Mouse (Mus musculus) forebrain, embryonic 10.5 days (tissue): Measurements from ENCODE around the gene 0610010F05Rik. TPM values are rescaled to one million over a fixed set of nuclear protein-coding genes. Genes with fewer than 3 reads are reported as not detected.
"Not testable (repeated sequence)": the region's sequence is repeated elsewhere in the genome, so short reads cannot be mapped to it uniquely, and the experiment has no call there.

Source experiments
- DNase-seq: peaks from one replicate; pipeline ENCODE4 v3.0.0-alpha.2; 2017; ENCODE audit warnings: low spot score; ENCODE audit errors: extremely low spot score
- H3K27ac ChIP-seq: fragments of 300-500 bp; sonication (generic); 2 replicates; pipeline ENCODE4 v1.5.1; 2016; ENCODE audit warnings: mild to moderate bottlenecking
- H3K27me3 ChIP-seq: fragments of 300-500 bp; sonication (generic); 2 replicates; pipeline ENCODE4 v1.6.1; 2016; ENCODE audit warnings: mild to moderate bottlenecking; ENCODE audit not compliant: poor library complexity, severe bottlenecking
- H3K36me3 ChIP-seq: fragments of 300-500 bp; sonication (generic); replicated peaks from 2 replicates; pipeline ENCODE4 v1.6.1; 2016; ENCODE audit warnings: mild to moderate bottlenecking, moderate library complexity
- H3K4me1 ChIP-seq: fragments of 300-500 bp; sonication (generic); 2 replicates; pipeline ENCODE4 v1.6.1; 2016
- H3K4me3 ChIP-seq: fragments of 300-500 bp; sonication (generic); 2 replicates; pipeline ENCODE4 v1.5.1; 2016; ENCODE audit warnings: mild to moderate bottlenecking, moderate library complexity
- H3K9me3 ChIP-seq: fragments of 300-500 bp; sonication (generic); 2 replicates; pipeline ENCODE4 v1.6.1; 2016; ENCODE audit warnings: mild to moderate bottlenecking, moderate library complexity
- WGBS: fragments of 180-500 bp; shearing (Covaris S2); methylation state at CpG from one replicate; pipeline ENCODE4 v1.1.7; 2016; 5-methylcytosine and 5-hydroxymethylcytosine counted together
- polyA plus RNA-seq: library from polyadenylated mRNA; unstranded; fragments of >200 nt; fragmentation: Nextera tagmentation; extraction: Ambion mirVana; gene quantifications from 2 replicates; pipeline ENCODE4 v1.2.1, GENCODE M21; 2016

Gene 0610010F05Rik
- polyA plus RNA-seq, 1 experiment from 2014 or later, result 44.3 TPM

DNA sequence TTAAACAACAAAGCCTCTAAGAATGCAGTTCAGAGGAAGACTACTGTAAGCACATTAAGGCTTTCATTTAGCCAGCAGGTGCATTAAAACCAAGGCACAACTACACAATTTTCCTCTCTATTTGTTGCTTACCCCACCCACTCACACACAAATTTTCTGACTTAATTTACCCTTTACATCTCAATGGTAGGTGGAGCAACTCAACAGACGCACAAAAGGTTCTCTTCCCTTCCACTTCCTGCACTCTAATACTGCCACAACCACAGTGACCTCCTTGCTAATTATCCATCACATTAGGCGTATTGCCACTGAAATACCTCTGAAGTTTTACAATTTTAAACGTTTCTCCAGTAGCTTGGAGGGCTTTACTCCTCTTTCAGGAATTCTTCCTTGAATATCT lies 20.2 kb upstream of the 0610010F05Rik start:
- WGBS, result 61% methylated on average over 3 of the region's 3 CpGs
- H3K36me3 ChIP-seq, result peaks cover 44% of the 10 kb centered on the region
- no peaks in the 10 kb centered on the region for H3K9me3 ChIP-seq
- H3K27me3 ChIP-seq, result no peaks in the 10 kb centered on the region
- no peak overlapping the region for H3K4me3 ChIP-seq
- peaks cover 6% of the 10 kb centered on the region; the same call in 1 of the 2 replicates for H3K4me1 ChIP-seq
- no peak for DNase-seq
- H3K27ac ChIP-seq, result no peak overlapping the region

DNA sequence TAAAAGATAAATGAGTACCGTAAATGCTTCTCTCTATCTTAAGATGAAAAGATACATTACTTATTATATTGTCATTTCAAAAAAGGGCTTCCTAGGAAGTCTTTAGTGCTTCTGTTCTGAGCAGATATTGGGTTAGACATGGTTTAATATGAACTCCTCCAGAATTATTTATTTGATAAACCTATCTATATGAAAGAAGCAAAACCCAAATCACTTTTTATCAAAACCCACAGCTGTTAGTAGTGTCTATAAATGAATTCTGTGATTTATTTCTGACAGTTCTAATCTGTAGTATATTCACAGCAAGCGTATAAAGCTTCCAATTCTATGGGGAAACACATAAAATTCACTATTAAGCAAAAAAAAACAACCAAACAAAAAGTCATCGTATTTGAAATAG lies 14.4 kb upstream of the 0610010F05Rik start:
- H3K36me3 ChIP-seq, result peaks cover 79% of the 10 kb centered on the region

DNA sequence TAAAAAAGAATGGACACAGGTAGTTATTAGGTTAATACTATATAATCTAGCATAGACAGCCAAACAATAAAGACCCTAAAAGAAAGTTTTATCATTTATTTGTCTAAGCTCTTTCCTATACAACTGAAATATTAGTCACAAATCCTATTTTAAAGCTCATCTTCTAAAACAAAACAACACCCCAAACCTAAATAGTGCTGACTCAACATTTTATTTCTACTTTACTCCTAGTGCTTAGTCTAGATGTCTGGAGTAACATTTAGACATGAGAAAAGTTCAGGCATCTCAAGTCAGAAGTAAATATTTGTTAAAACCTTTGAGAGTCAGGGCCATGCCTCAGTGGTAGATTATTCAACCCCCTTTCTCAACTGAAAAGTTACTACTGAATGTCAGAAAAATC lies 14.0 kb upstream of the 0610010F05Rik start:
- peaks cover 83% of the 10 kb centered on the region for H3K36me3 ChIP-seq
- H3K27me3 ChIP-seq, result no peaks in the 10 kb centered on the region
- DNase-seq, result no peak
- H3K27ac ChIP-seq, result no peak overlapping the region
- no peaks in the 10 kb centered on the region for H3K4me1 ChIP-seq
- H3K9me3 ChIP-seq, result no peaks in the 10 kb centered on the region
- no peak overlapping the region for H3K4me3 ChIP-seq

More for the DNA sequence above, 14.4 kb upstream of the 0610010F05Rik start:
- Histone ChIP-seq H3K4me3 (no peak overlapping the region), H3K9me3 (no peaks in the 10 kb centered on the region), H3K27me3 (no peaks in the 10 kb centered on the region), H3K4me1 (no peaks in the 10 kb centered on the region), H3K27ac (no peak overlapping the region)
- DNase-seq, result no peak
- over 99% methylated on average over 3 of the region's 3 CpGs for WGBS

DNA sequence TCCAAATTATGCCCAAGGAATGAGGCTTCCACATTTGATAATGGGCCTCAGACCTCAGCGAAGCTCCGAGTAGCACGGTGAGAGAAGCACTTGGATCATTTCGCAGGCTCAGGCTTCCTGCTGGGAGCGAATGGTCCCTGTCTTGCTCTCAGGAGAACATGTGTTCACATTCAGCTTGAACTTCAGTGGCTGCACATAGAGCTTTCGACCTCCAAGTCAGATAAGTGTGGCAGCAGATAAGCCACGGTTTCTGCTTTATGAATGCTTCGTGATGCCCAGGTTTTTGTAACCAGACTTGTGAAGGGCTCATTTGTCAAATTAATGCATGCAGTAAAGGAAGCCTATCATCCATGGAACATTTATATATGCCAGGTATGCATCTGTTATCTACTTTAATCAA lies 1.1 kb upstream of the 0610010F05Rik start:
- Histone ChIP-seq H3K9me3 (no peaks in the 10 kb centered on the region), H3K4me1 (peaks cover 17% of the 10 kb centered on the region), H3K27ac (no peak overlapping the region), H3K27me3 (no peaks in the 10 kb centered on the region), H3K4me3 (no peak overlapping the region), H3K36me3 (peaks cover 27% of the 10 kb centered on the region)
- WGBS, result 81% methylated on average over 8 of the region's 8 CpGs
- DNase-seq, result no peak

DNA sequence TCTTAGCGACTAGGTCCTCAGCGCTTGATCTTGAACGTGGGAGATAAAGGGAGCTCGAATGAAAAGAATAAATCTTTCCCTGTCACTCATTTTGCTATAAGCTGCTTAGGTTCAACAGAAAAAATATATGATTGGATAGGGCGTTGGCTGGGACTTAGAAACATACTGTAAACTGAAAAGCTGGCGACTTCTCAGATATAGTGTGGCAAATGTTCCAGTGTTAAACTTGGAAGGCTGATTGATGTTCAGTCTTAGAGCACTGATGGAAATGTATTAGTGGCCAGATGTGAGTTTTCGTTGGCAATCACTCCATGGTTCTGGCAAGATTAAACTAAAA lies 408 bp upstream of the 0610010F05Rik start:
- H3K9me3 ChIP-seq, result no peaks in the 10 kb centered on the region
- WGBS, result 17% methylated on average over 7 of the region's 7 CpGs
- peaks cover 23% of the 10 kb centered on the region for H3K36me3 ChIP-seq
- no peaks in the 10 kb centered on the region for H3K27me3 ChIP-seq
- peaks cover 17% of the 10 kb centered on the region for H3K4me1 ChIP-seq
- peak overlapping the region; percentile 96 for H3K27ac ChIP-seq
- DNase-seq, result no peak
- H3K4me3 ChIP-seq, result peak overlapping the region; percentile 93

DNA sequence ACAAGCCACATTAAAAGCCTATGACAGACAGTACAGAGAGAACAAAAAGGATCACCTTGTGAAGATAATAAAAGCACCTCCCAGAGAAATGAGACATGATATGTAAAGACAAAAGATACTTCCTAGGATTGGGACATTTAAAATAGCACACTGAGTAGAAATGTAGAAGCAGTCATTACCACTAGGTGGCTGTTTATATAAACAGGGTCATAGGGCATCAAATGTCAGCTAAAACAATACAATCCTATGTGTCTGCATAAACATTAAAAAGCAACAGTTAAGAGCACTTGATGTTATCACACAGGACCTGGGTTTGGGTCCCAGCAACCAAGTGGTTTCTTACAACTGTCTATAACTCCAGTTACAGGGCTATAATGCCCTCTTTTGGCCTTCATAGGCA lies 2.8 kb downstream of the 0610010F05Rik start:
- no peak overlapping the region for H3K4me3 ChIP-seq
- H3K27me3 ChIP-seq, result no peaks in the 10 kb centered on the region
- peaks cover 30% of the 10 kb centered on the region for H3K36me3 ChIP-seq
- no peak for DNase-seq
- peaks cover 17% of the 10 kb centered on the region for H3K4me1 ChIP-seq
- no peak overlapping the region for H3K27ac ChIP-seq
- no peaks in the 10 kb centered on the region for H3K9me3 ChIP-seq

DNA sequence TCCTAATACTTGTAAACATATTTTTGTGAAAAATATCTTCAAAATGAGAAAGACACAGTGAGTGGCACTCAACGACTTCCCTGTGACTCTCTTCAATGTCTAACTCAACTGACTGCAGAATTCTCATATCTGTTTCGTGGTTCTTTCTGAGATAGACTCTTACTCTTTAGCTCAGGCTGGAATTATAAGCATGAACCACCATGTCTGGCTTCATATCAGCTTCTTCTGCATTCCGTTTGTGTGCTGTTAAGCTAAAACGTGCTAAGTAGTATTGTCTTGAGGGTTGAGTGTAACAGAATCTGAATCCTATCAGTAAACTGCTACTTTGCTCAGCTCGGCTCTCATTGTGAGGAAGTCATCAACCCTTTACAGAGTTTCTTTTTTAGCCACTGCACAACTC lies 14.4 kb downstream of the 0610010F05Rik start:
- Histone ChIP-seq H3K27me3 (no peaks in the 10 kb centered on the region), H3K4me3 (no peak overlapping the region), H3K36me3 (peaks cover 38% of the 10 kb centered on the region), H3K27ac (no peak overlapping the region), H3K4me1 (no peaks in the 10 kb centered on the region), H3K9me3 (no peaks in the 10 kb centered on the region)
- DNase-seq, result no peak
- WGBS, result 91% methylated on average over 5 of the region's 5 CpGs

DNA sequence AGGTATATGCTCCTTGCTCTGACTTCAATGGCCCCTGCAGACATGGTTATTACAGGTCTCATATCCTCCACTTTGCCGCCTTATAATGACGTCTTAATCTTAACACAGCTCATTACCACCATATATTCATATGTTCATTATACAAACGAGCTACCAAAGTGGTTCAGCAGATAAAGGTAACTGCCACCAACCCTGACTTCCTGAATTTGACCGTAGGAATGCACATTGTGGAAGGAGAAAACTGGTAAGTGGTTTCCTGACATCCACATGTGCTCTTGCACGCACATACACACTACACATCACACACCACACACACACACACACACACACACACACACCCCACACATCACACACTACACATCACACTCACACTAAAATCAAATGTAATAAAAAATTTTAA lies 18.9 kb downstream of the 0610010F05Rik start:
- Histone ChIP-seq H3K27ac (no peak overlapping the region), H3K36me3 (peaks cover 43% of the 10 kb centered on the region), H3K4me1 (no peaks in the 10 kb centered on the region), H3K9me3 (no peaks in the 10 kb centered on the region), H3K27me3 (no peaks in the 10 kb centered on the region), H3K4me3 (no peak overlapping the region)
- WGBS, result 92% methylated on average over 5 of the region's 5 CpGs
- no peak for DNase-seq

DNA sequence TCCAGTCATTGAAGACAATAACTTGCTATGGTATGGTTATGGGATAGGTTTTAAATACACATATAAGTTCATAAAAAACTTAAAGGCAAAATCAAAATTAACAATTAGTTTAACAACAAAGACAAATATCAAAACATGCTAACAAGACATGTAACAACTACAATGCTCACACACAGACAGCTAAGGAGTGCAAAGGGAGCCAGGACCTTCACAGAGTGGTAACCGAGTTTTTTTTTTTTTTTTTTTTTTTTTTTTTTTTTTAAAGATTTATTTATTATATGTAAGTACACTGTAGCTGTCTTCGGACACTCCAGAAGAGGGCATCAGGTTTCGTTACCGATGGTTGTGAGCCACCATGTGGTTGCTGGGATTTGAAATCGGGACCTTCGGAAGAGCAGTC lies 26.1 kb downstream of the 0610010F05Rik start:
- not testable (repeated sequence) for DNase-seq

DNA sequence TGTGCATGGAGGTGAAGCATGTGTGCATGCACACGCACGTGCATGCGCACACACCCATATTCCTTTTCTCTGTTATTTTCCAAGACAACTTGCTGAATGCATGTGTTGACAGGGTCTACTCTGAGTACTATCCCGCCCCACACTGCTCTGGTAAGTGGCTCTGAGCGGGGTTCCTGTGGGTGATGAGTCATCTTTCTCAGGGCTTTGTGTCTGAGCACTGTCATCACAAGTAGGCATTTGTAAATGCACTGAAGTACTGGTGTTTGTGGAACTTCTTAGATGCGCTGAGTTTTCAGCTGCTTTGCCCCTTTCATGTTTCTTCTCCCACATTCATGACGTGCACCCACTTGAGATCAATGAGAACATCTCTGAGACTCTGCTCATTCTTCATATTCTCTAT lies 63.3 kb downstream of the 0610010F05Rik start:
- Histone ChIP-seq H3K27ac (no peak overlapping the region), H3K36me3 (peaks cover 31% of the 10 kb centered on the region), H3K4me1 (no peaks in the 10 kb centered on the region), H3K4me3 (no peak overlapping the region), H3K27me3 (no peaks in the 10 kb centered on the region), H3K9me3 (no peaks in the 10 kb centered on the region)
- 91% methylated on average over 7 of the region's 7 CpGs for WGBS
- DNase-seq, result no peak

More for the DNA sequence above, 26.1 kb downstream of the 0610010F05Rik start:
- not testable (repeated sequence) for H3K27me3 ChIP-seq, H3K4me3 ChIP-seq, H3K27ac ChIP-seq, H3K9me3 ChIP-seq, H3K4me1 ChIP-seq
- WGBS, result 93% methylated on average over 6 of the region's 6 CpGs
- H3K36me3 ChIP-seq, result peaks cover 80% of the 10 kb centered on the region

DNA sequence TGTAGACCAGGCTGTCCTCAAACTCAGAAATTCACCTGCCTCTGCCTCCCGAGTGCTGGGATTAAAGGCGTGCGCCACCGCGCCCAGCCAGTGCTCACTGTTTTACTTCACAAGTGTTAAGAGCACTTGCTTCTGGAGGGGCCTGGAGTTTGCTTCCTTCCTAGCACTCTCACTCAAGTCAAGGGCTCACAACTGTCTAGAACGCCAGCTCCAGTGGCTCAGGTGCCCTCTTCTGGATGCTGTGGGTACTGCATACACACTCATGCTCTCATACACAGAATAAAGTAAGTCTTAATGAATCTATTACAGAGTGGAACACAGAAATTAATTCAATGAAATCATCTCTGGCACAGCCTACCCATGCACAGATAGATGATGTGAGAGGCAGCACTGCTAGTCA lies 67.7 kb downstream of the 0610010F05Rik start:
- H3K27me3 ChIP-seq, result no peaks in the 10 kb centered on the region
- peaks cover 11% of the 10 kb centered on the region for H3K36me3 ChIP-seq
- H3K4me3 ChIP-seq, result no peak overlapping the region
- H3K4me1 ChIP-seq, result no peaks in the 10 kb centered on the region
- no peaks in the 10 kb centered on the region for H3K9me3 ChIP-seq
- WGBS, result 59% methylated on average over 6 of the region's 6 CpGs
- DNase-seq, result peak; percentile 75
- H3K27ac ChIP-seq, result no peak overlapping the region

DNA sequence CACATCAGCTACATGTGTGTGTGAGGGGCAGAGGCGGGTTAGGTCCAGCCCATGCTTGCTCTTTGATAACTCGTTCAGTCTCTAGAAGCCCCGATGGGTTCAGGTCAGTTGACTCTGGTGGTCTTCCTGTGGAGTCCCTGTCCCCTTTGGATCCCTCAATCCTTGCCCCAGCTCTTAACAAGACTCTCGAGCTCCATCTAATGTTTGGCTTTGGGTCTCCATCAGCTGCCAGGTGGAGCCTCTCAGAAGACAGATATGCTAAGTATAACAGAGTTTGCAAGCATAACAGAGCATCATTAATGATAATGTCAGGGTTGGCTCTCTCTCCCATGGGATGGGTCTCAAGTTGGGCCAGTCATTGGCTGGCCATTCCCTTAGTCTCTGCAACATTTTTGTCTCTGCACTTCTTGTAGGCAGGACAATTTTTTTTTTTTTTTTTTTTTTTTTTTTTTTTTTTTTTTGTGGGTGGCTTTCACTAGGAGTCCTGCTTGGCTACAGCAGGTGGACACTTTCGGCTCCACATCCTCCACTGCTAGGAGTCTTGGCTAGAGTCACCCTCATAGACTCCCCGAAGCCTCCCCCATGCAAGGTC lies 76.3 kb downstream of the 0610010F05Rik start:
- no peak overlapping the region for H3K27ac ChIP-seq
- H3K9me3 ChIP-seq, result no peaks in the 10 kb centered on the region
- no peak overlapping the region for H3K4me3 ChIP-seq
- no peaks in the 10 kb centered on the region for H3K36me3 ChIP-seq
- DNase-seq, result no peak
- H3K4me1 ChIP-seq, result no peaks in the 10 kb centered on the region
- no peaks in the 10 kb centered on the region for H3K27me3 ChIP-seq
- WGBS, result 61% methylated on average over 6 of the region's 6 CpGs

DNA sequence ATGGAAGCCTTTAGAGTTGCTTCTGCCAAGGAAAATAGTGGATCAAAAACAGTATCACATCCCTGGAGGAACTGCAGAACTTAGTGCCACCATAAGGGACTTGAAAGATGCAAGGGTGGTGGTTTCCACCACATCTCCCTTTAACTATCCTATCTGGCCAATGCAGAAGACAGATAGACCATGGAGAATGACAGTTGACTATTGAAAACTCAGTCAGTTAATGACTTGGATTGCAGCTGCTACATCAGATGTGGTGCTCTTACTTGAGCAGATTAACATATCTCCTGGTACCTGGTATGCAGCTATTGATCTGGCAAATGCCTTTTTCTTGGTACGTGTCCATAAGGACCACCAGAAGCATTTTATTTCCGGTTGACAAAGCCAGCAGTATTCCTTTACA lies 96.0 kb downstream of the 0610010F05Rik start:
- H3K27ac ChIP-seq, result no peak overlapping the region
- H3K36me3 ChIP-seq, result no peaks in the 10 kb centered on the region
- DNase-seq, result no peak
- H3K9me3 ChIP-seq, result no peaks in the 10 kb centered on the region
- whole genome bisulfite sequencing, result 82% methylated on average over 2 of the region's 2 CpGs
- H3K27me3 ChIP-seq, result no peaks in the 10 kb centered on the region
- H3K4me1 ChIP-seq, result no peaks in the 10 kb centered on the region
- no peak overlapping the region for H3K4me3 ChIP-seq
